In the genomic region with DNA sequence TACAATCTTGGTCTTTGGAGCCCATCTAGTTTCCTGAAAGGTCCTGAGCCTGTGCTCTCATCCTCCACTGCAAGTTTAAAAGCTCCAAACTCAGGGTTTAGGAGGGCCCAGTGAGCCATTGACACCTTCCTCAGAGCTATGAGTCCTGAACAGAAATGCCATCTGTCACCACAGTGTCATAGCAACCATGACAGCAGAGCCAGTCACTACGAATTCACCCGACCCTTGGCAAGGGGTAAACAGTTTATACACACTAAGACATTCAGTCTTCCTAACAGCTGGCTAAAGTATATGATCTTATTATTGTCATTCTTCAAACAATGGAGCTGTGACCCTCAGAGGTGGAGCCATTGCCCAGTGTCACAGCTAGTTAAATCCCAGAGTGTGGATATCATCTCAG, we compare ENCODE assay signal across 17 mouse cellular contexts.
"Had no signal": no experiment of that assay in that cellular context is flagged by ENCODE, and none has a peak within 500 bp of the region (broad histone marks: within the 10 kb centered on the region; RNA-seq: fewer than 3 reads in every experiment).

No protein-coding gene starts in this region.

- H3K27ac ChIP-seq: left cerebral cortex, adult 2 months; limb, embryonic 10.5 days; liver, embryonic 15.5 days; midbrain, embryonic 12.5 days; neural tube, embryonic 15.5 days; stomach, embryonic 15.5 days had no signal

- H3K36me3 ChIP-seq: limb, embryonic 10.5 days; liver, embryonic 15.5 days; midbrain, embryonic 12.5 days; neural tube, embryonic 15.5 days; stomach, embryonic 15.5 days had no signal

- H3K4me2 ChIP-seq: liver, embryonic 11.5 days; liver, embryonic 15.5 days; lung, embryonic 14.5 days; midbrain, embryonic 12.5 days; neural tube, embryonic 15.5 days; stomach, embryonic 15.5 days had no signal

- H3K4me3 ChIP-seq: left cerebral cortex, adult 2 months; limb, embryonic 10.5 days; liver, embryonic 15.5 days; midbrain, embryonic 12.5 days; neural tube, embryonic 15.5 days; stomach, embryonic 15.5 days had no signal

- H3K27me3 ChIP-seq: liver, embryonic 15.5 days; midbrain, embryonic 12.5 days; neural tube, embryonic 15.5 days; stomach, embryonic 15.5 days had no signal

- H3K9ac ChIP-seq: liver, embryonic 15.5 days; lung, embryonic 14.5 days; midbrain, embryonic 12.5 days; neural tube, embryonic 15.5 days; stomach, embryonic 15.5 days had no signal

- H3K4me1 ChIP-seq: limb, embryonic 10.5 days; liver, embryonic 15.5 days; midbrain, embryonic 12.5 days; neural tube, embryonic 15.5 days had no signal

- DNase-seq: kidney, adult 18-20 months; kidney, postnatal 10 days; kidney, postnatal 4 days; lung, embryonic 14.5 days; lung, postnatal 10 days; lung, postnatal 4 days; right cerebral cortex, postnatal 4 days; spleen, adult 18-20 months; thymus, adult 2 months; thymus, postnatal 25 days had no signal

- H3K9me3 ChIP-seq: limb, embryonic 10.5 days; liver, embryonic 15.5 days; midbrain, embryonic 12.5 days; neural tube, embryonic 15.5 days; stomach, embryonic 15.5 days had no signal
